Mouse (Mus musculus): Measurements from ENCODE around the gene Sppl2b.

DNA sequence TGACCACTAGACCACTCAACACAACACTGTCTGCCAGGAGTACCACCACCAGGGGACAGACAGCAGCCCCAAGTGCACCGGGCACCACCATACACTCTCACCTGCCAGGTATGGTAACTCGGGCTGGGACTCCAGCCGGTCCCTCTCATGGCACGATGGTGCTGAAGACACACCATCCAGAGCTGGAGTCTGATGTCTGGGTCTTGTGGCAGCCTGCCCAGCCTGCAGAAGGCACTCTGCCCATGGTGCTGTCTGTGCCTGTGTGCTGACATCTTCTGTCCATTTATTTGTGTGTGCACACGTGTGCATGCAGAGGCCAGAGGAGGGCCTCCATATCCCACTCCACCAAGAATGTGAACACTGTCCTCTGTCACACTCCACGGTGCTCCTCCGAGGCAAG lies 40.0 kb downstream of the Sppl2b start:
- TF ChIP-seq EP300 (IDR thresholded peaks at IDR 0.05; ENCODE audit: low read depth) (no peak), CTCF (IDR thresholded peaks at IDR 0.05; ENCODE audit: low read depth) (no peak)

All from heart, postnatal 0 days (tissue).